Mouse (Mus musculus): ENCODE measurements at regions not wholly inside any gene's neighbourhood (a gene's known extent, or its start where the extent isn't known, plus 50 kb on each side); places are given as distances from the start of the nearest gene placed in this dataset.

- H3K4me3 ChIP-seq (ENCODE audit: low read depth, low read length): no peak overlapping the region
- H3K27ac ChIP-seq (ENCODE audit: low read depth, low read length): no peak overlapping the region
- H3K4me2 ChIP-seq (ENCODE audit: low read depth, low read length): no peak overlapping the region
- H3K4me1 ChIP-seq (ENCODE audit: control insufficient read depth, insufficient read depth, low read length): no peaks in the 10 kb centered on the region
- no peak for ATAC-seq (ENCODE audit: low read depth)
- H3K27me3 ChIP-seq (ENCODE audit: control insufficient read depth, insufficient read depth, low read length): no peaks in the 10 kb centered on the region
- H3K9me3 ChIP-seq (ENCODE audit: control insufficient read depth, low read length): no peaks in the 10 kb centered on the region
- H3K9ac ChIP-seq (replicated peaks; ENCODE audit: low read depth, low read length): no peak overlapping the region
- no peaks in the 10 kb centered on the region for H3K36me3 ChIP-seq (ENCODE audit: control insufficient read depth, insufficient read depth, low read length)
- WGBS: 86% methylated on average over 2 of the region's 2 CpGs
These were observed 101.7 kb upstream of the Tbl1xr1 start for GRCm38 (mm10) chr3:21974766-21975165.

GRCm38 (mm10) chr3:21977775-21978174 is 98.7 kb upstream of the Tbl1xr1 start:
- no peak overlapping the region for H3K27ac ChIP-seq (ENCODE audit: low read depth, low read length)
- no peaks in the 10 kb centered on the region for H3K9me3 ChIP-seq (ENCODE audit: control insufficient read depth, low read length)
- no peak overlapping the region for H3K9ac ChIP-seq (replicated peaks; ENCODE audit: low read depth, low read length)
- no peak overlapping the region for H3K4me3 ChIP-seq (ENCODE audit: low read depth, low read length)
- H3K27me3 ChIP-seq (ENCODE audit: control insufficient read depth, insufficient read depth, low read length): no peaks in the 10 kb centered on the region
- no peak for ATAC-seq (ENCODE audit: low read depth)
- no peaks in the 10 kb centered on the region for H3K36me3 ChIP-seq (ENCODE audit: control insufficient read depth, insufficient read depth, low read length)
- no peaks in the 10 kb centered on the region for H3K4me1 ChIP-seq (ENCODE audit: control insufficient read depth, insufficient read depth, low read length)
- WGBS: 85% methylated on average over 1 of the region's 1 CpGs
- H3K4me2 ChIP-seq (ENCODE audit: low read depth, low read length): no peak overlapping the region

GRCm38 (mm10) chr3:21982991-21983390 is 93.5 kb upstream of the Tbl1xr1 start:
- WGBS: 86% methylated on average over 8 of the region's 8 CpGs

GRCm38 (mm10) chr3:21983993-21984725 is 92.3 kb upstream of the Tbl1xr1 start:
- Histone ChIP-seq H3K4me3 (ENCODE audit: low read depth, low read length) (no peak overlapping the region), H3K27ac (ENCODE audit: low read depth, low read length) (no peak overlapping the region), H3K4me2 (ENCODE audit: low read depth, low read length) (no peak overlapping the region), H3K9ac (replicated peaks; ENCODE audit: low read depth, low read length) (no peak overlapping the region), H3K27me3 (ENCODE audit: control insufficient read depth, insufficient read depth, low read length) (no peaks in the 10 kb centered on the region), H3K9me3 (ENCODE audit: control insufficient read depth, low read length) (no peaks in the 10 kb centered on the region), H3K4me1 (ENCODE audit: control insufficient read depth, insufficient read depth, low read length) (no peaks in the 10 kb centered on the region), H3K36me3 (ENCODE audit: control insufficient read depth, insufficient read depth, low read length) (no peaks in the 10 kb centered on the region)
- ATAC-seq (ENCODE audit: low read depth): no peak
- 43% methylated on average over 2 of the region's 2 CpGs for WGBS

More at GRCm38 (mm10) chr3:21982991-21983390, 93.5 kb upstream of the Tbl1xr1 start:
- Histone ChIP-seq H3K9me3 (ENCODE audit: control insufficient read depth, low read length) (no peaks in the 10 kb centered on the region), H3K27me3 (ENCODE audit: control insufficient read depth, insufficient read depth, low read length) (no peaks in the 10 kb centered on the region), H3K4me2 (ENCODE audit: low read depth, low read length) (no peak overlapping the region), H3K4me1 (ENCODE audit: control insufficient read depth, insufficient read depth, low read length) (no peaks in the 10 kb centered on the region), H3K36me3 (ENCODE audit: control insufficient read depth, insufficient read depth, low read length) (no peaks in the 10 kb centered on the region), H3K4me3 (ENCODE audit: low read depth, low read length) (no peak overlapping the region), H3K27ac (ENCODE audit: low read depth, low read length) (no peak overlapping the region), H3K9ac (replicated peaks; ENCODE audit: low read depth, low read length) (no peak overlapping the region)
- no peak for ATAC-seq (ENCODE audit: low read depth)

GRCm38 (mm10) chr3:21984807-21985206 is 91.6 kb upstream of the Tbl1xr1 start:
- H3K27ac ChIP-seq (ENCODE audit: low read depth, low read length): no peak overlapping the region
- no peaks in the 10 kb centered on the region for H3K36me3 ChIP-seq (ENCODE audit: control insufficient read depth, insufficient read depth, low read length)
- no peak overlapping the region for H3K9ac ChIP-seq (replicated peaks; ENCODE audit: low read depth, low read length)
- no peak overlapping the region for H3K4me2 ChIP-seq (ENCODE audit: low read depth, low read length)
- no peak for ATAC-seq (ENCODE audit: low read depth)
- 86% methylated on average over 2 of the region's 2 CpGs for WGBS
- no peaks in the 10 kb centered on the region for H3K27me3 ChIP-seq (ENCODE audit: control insufficient read depth, insufficient read depth, low read length)
- H3K4me3 ChIP-seq (ENCODE audit: low read depth, low read length): no peak overlapping the region
- H3K4me1 ChIP-seq (ENCODE audit: control insufficient read depth, insufficient read depth, low read length): no peaks in the 10 kb centered on the region
- no peaks in the 10 kb centered on the region for H3K9me3 ChIP-seq (ENCODE audit: control insufficient read depth, low read length)

GRCm38 (mm10) chr3:21986164-21986892 is 90.1 kb upstream of the Tbl1xr1 start:
- no peak overlapping the region for H3K27ac ChIP-seq (ENCODE audit: low read depth, low read length)
- H3K4me2 ChIP-seq (ENCODE audit: low read depth, low read length): no peak overlapping the region
- no peaks in the 10 kb centered on the region for H3K4me1 ChIP-seq (ENCODE audit: control insufficient read depth, insufficient read depth, low read length)
- ATAC-seq (ENCODE audit: low read depth): no peak
- H3K9me3 ChIP-seq (ENCODE audit: control insufficient read depth, low read length): no peaks in the 10 kb centered on the region
- no peak overlapping the region for H3K4me3 ChIP-seq (ENCODE audit: low read depth, low read length)
- H3K27me3 ChIP-seq (ENCODE audit: control insufficient read depth, insufficient read depth, low read length): no peaks in the 10 kb centered on the region
- 90% methylated on average over 5 of the region's 5 CpGs for WGBS
- H3K36me3 ChIP-seq (ENCODE audit: control insufficient read depth, insufficient read depth, low read length): no peaks in the 10 kb centered on the region
- no peak overlapping the region for H3K9ac ChIP-seq (replicated peaks; ENCODE audit: low read depth, low read length)

GRCm38 (mm10) chr3:21986893-21987250 is 89.6 kb upstream of the Tbl1xr1 start:
- Histone ChIP-seq H3K4me2 (ENCODE audit: low read depth, low read length) (no peak overlapping the region), H3K27me3 (ENCODE audit: control insufficient read depth, insufficient read depth, low read length) (no peaks in the 10 kb centered on the region), H3K4me1 (ENCODE audit: control insufficient read depth, insufficient read depth, low read length) (no peaks in the 10 kb centered on the region), H3K36me3 (ENCODE audit: control insufficient read depth, insufficient read depth, low read length) (no peaks in the 10 kb centered on the region), H3K4me3 (ENCODE audit: low read depth, low read length) (no peak overlapping the region), H3K9me3 (ENCODE audit: control insufficient read depth, low read length) (no peaks in the 10 kb centered on the region), H3K9ac (replicated peaks; ENCODE audit: low read depth, low read length) (no peak overlapping the region), H3K27ac (ENCODE audit: low read depth, low read length) (no peak overlapping the region)
- no peak for ATAC-seq (ENCODE audit: low read depth)
- WGBS: 95% methylated on average over 2 of the region's 2 CpGs

- H3K27ac ChIP-seq (ENCODE audit: low read depth, low read length): no peak overlapping the region
- no peak overlapping the region for H3K9ac ChIP-seq (replicated peaks; ENCODE audit: low read depth, low read length)
- no peak overlapping the region for H3K4me2 ChIP-seq (ENCODE audit: low read depth, low read length)
- ATAC-seq (ENCODE audit: low read depth): no peak
- 90% methylated on average over 5 of the region's 5 CpGs for WGBS
- no peaks in the 10 kb centered on the region for H3K36me3 ChIP-seq (ENCODE audit: control insufficient read depth, insufficient read depth, low read length)
- H3K4me3 ChIP-seq (ENCODE audit: low read depth, low read length): no peak overlapping the region
- no peaks in the 10 kb centered on the region for H3K27me3 ChIP-seq (ENCODE audit: control insufficient read depth, insufficient read depth, low read length)
- no peaks in the 10 kb centered on the region for H3K4me1 ChIP-seq (ENCODE audit: control insufficient read depth, insufficient read depth, low read length)
- no peaks in the 10 kb centered on the region for H3K9me3 ChIP-seq (ENCODE audit: control insufficient read depth, low read length)
These were observed 88.9 kb upstream of the Tbl1xr1 start for GRCm38 (mm10) chr3:21987455-21988009.

- Histone ChIP-seq H3K9ac (replicated peaks; ENCODE audit: low read depth, low read length) (no peak overlapping the region), H3K9me3 (ENCODE audit: control insufficient read depth, low read length) (no peaks in the 10 kb centered on the region), H3K27me3 (ENCODE audit: control insufficient read depth, insufficient read depth, low read length) (no peaks in the 10 kb centered on the region), H3K4me1 (ENCODE audit: control insufficient read depth, insufficient read depth, low read length) (no peaks in the 10 kb centered on the region), H3K27ac (ENCODE audit: low read depth, low read length) (no peak overlapping the region), H3K4me2 (ENCODE audit: low read depth, low read length) (no peak overlapping the region), H3K36me3 (ENCODE audit: control insufficient read depth, insufficient read depth, low read length) (no peaks in the 10 kb centered on the region), H3K4me3 (ENCODE audit: low read depth, low read length) (no peak overlapping the region)
- ATAC-seq (ENCODE audit: low read depth): no peak
- 91% methylated on average over 8 of the region's 8 CpGs for WGBS
These were observed 88.4 kb upstream of the Tbl1xr1 start for GRCm38 (mm10) chr3:21988010-21988531.

All from neural tube, embryonic 14.5 days (tissue).